Mouse (Mus musculus): ENCODE data around the gene Clic6.

DNA sequence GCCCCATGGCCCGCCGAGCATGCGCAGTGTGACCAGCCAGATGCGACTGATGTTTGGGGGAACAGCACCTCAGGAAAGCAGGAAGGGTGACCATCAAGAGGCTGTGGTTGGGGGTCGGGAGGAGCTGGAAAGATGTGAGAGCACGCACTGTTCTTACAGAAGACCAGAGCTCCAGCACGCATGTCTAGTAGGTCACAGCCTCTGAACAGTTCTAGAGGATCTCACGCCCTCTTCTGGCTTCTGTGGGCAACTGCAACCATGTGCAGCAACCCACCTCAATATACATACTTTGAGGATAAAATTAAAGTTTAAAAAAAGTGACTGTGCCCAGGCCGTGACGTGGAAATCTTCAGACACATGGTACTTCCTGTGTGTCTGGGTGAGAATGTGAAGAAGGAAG lies 40.2 kb upstream of the Clic6 start:
- TF ChIP-seq POLR2A (IDR thresholded peaks at IDR 0.05; ENCODE audit: insufficient read depth, low read length) (no peak), CTCF (IDR thresholded peaks at IDR 0.05; ENCODE audit: low read depth, low read length) (peak; percentile 72), EP300 (IDR thresholded peaks at IDR 0.05; ENCODE audit: insufficient read depth, low read depth, low read length) (no peak)

Measured in ES-Bruce4 (cell line).